Mouse (Mus musculus): Measurements from ENCODE around the gene Polrmt.

Gene Polrmt

GRCm38 (mm10) chr10:79687513-79687912 is 58.9 kb downstream of the Polrmt start:
- no peak for DNase-seq (ENCODE audit: low read depth)

- no peak for DNase-seq (ENCODE audit: low read depth)
Observed at GRCm38 (mm10) chr10:79686691-79687090, 59.7 kb downstream of the Polrmt start.

- no peak for DNase-seq (ENCODE audit: low read depth)
Observed at GRCm38 (mm10) chr10:79686219-79686618, 60.2 kb downstream of the Polrmt start.

Measured in c-Kit-positive CD71-negative TER-119-negative erythroid progenitor cells, embryonic 14.5 days (primary cell).